Mouse (Mus musculus): ENCODE measurements at regions not wholly inside any gene's neighbourhood (a gene's known extent, or its start where the extent isn't known, plus 50 kb on each side); places are given as distances from the start of the nearest gene placed in this dataset.

GRCm38 (mm10) chr15:25046514-25047138, 366.9 kb downstream of the Basp1 start:
- no peaks in the 10 kb centered on the region for H3K27me3 ChIP-seq (ENCODE audit: poor library complexity, severe bottlenecking)
- H3K9me3 ChIP-seq, result peaks cover 6% of the 10 kb centered on the region; the same call in 1 of the 2 replicates
- H3K27ac ChIP-seq, result no peak overlapping the region
- H3K4me1 ChIP-seq, result peaks cover 5% of the 10 kb centered on the region; the same call in 1 of the 2 replicates
- no peak overlapping the region for H3K4me3 ChIP-seq
- no peak for DNase-seq (ENCODE audit: extremely low spot score, low spot score)
- 72% methylated on average over 5 of the region's 5 CpGs for WGBS
- no peaks in the 10 kb centered on the region for H3K36me3 ChIP-seq (replicated peaks)

GRCm38 (mm10) chr15:25036231-25036630, 377.3 kb downstream of the Basp1 start:
- no peaks in the 10 kb centered on the region for H3K36me3 ChIP-seq (replicated peaks)
- DNase-seq (ENCODE audit: extremely low spot score, low spot score), result no peak
- H3K9me3 ChIP-seq, result no peaks in the 10 kb centered on the region
- WGBS, result 90% methylated on average over 3 of the region's 3 CpGs
- no peak overlapping the region for H3K27ac ChIP-seq
- no peaks in the 10 kb centered on the region for H3K4me1 ChIP-seq
- H3K4me3 ChIP-seq, result no peak overlapping the region
- H3K27me3 ChIP-seq (ENCODE audit: poor library complexity, severe bottlenecking), result no peaks in the 10 kb centered on the region

GRCm38 (mm10) chr15:25027865-25028264, 385.7 kb downstream of the Basp1 start:
- H3K27me3 ChIP-seq (ENCODE audit: poor library complexity, severe bottlenecking), result peaks cover 10% of the 10 kb centered on the region; the same call in 1 of the 2 replicates
- no peak overlapping the region for H3K4me3 ChIP-seq
- H3K27ac ChIP-seq, result no peak overlapping the region
- H3K36me3 ChIP-seq (replicated peaks), result no peaks in the 10 kb centered on the region
- peaks cover 17% of the 10 kb centered on the region for H3K4me1 ChIP-seq
- no peak for DNase-seq (ENCODE audit: extremely low spot score, low spot score)
- no peaks in the 10 kb centered on the region for H3K9me3 ChIP-seq
- 88% methylated on average over 8 of the region's 8 CpGs for WGBS

GRCm38 (mm10) chr15:25026786-25027461, 386.6 kb downstream of the Basp1 start:
- H3K27me3 ChIP-seq (ENCODE audit: poor library complexity, severe bottlenecking), result peaks cover 10% of the 10 kb centered on the region; the same call in 1 of the 2 replicates
- H3K36me3 ChIP-seq (replicated peaks), result no peaks in the 10 kb centered on the region
- WGBS, result 6% methylated on average over 15 of the region's 15 CpGs
- H3K4me1 ChIP-seq, result peaks cover 17% of the 10 kb centered on the region
- peak; percentile 26 for DNase-seq (ENCODE audit: extremely low spot score, low spot score)
- H3K27ac ChIP-seq, result peak overlapping the region; percentile 36
- H3K9me3 ChIP-seq, result no peaks in the 10 kb centered on the region
- peak overlapping the region; percentile 39 for H3K4me3 ChIP-seq

- peaks cover 10% of the 10 kb centered on the region; the same call in 1 of the 2 replicates for H3K27me3 ChIP-seq (ENCODE audit: poor library complexity, severe bottlenecking)
- WGBS, result 35% methylated on average over 8 of the region's 8 CpGs
- H3K9me3 ChIP-seq, result no peaks in the 10 kb centered on the region
- peak overlapping the region; percentile 39; the same call in 1 of the 2 replicates for H3K4me3 ChIP-seq
- no peaks in the 10 kb centered on the region for H3K36me3 ChIP-seq (replicated peaks)
- no peak overlapping the region for H3K27ac ChIP-seq
- no peak for DNase-seq (ENCODE audit: extremely low spot score, low spot score)
- peaks cover 17% of the 10 kb centered on the region for H3K4me1 ChIP-seq
Measured at GRCm38 (mm10) chr15:25026351-25026750, 387.2 kb downstream of the Basp1 start.

GRCm38 (mm10) chr15:25020916-25021315, 392.6 kb downstream of the Basp1 start:
- H3K27me3 ChIP-seq (ENCODE audit: poor library complexity, severe bottlenecking), result peaks cover 10% of the 10 kb centered on the region; the same call in 1 of the 2 replicates
- no peaks in the 10 kb centered on the region for H3K36me3 ChIP-seq (replicated peaks)
- H3K4me3 ChIP-seq, result no peak overlapping the region
- no peaks in the 10 kb centered on the region for H3K9me3 ChIP-seq
- DNase-seq (ENCODE audit: extremely low spot score, low spot score), result no peak
- peaks cover 16% of the 10 kb centered on the region for H3K4me1 ChIP-seq
- no peak overlapping the region for H3K27ac ChIP-seq
- WGBS, result 70% methylated on average over 3 of the region's 3 CpGs

- Histone ChIP-seq H3K9me3 (no peaks in the 10 kb centered on the region), H3K4me3 (no peak overlapping the region), H3K36me3 (replicated peaks) (no peaks in the 10 kb centered on the region), H3K27ac (no peak overlapping the region), H3K4me1 (peaks cover 15% of the 10 kb centered on the region), H3K27me3 (ENCODE audit: poor library complexity, severe bottlenecking) (no peaks in the 10 kb centered on the region)
- DNase-seq (ENCODE audit: extremely low spot score, low spot score), result no peak
- WGBS, result 90% methylated on average over 12 of the region's 12 CpGs
Measured at GRCm38 (mm10) chr15:25019352-25019941, 394.1 kb downstream of the Basp1 start.

- no peaks in the 10 kb centered on the region for H3K36me3 ChIP-seq (replicated peaks)
- no peaks in the 10 kb centered on the region for H3K27me3 ChIP-seq (ENCODE audit: poor library complexity, severe bottlenecking)
- H3K27ac ChIP-seq, result no peak overlapping the region
- 84% methylated on average over 3 of the region's 3 CpGs for WGBS
- DNase-seq (ENCODE audit: extremely low spot score, low spot score), result no peak
- no peaks in the 10 kb centered on the region for H3K9me3 ChIP-seq
- peaks cover 15% of the 10 kb centered on the region for H3K4me1 ChIP-seq
- no peak overlapping the region for H3K4me3 ChIP-seq
Measured at GRCm38 (mm10) chr15:25018937-25019336, 394.6 kb downstream of the Basp1 start.

- no peak overlapping the region for H3K27ac ChIP-seq
- H3K27me3 ChIP-seq (ENCODE audit: poor library complexity, severe bottlenecking), result no peaks in the 10 kb centered on the region
- DNase-seq (ENCODE audit: extremely low spot score, low spot score), result no peak
- H3K4me3 ChIP-seq, result no peak overlapping the region
- H3K4me1 ChIP-seq, result no peaks in the 10 kb centered on the region
- H3K9me3 ChIP-seq, result no peaks in the 10 kb centered on the region
- WGBS, result 98% methylated on average over 2 of the region's 2 CpGs
- no peaks in the 10 kb centered on the region for H3K36me3 ChIP-seq (replicated peaks)
Measured at GRCm38 (mm10) chr15:25007720-25008119, 405.8 kb downstream of the Basp1 start.

- H3K4me3 ChIP-seq, result no peak overlapping the region
Measured at GRCm38 (mm10) chr15:25000171-25000570, 413.4 kb downstream of the Basp1 start.

GRCm38 (mm10) chr15:24993325-24993673, 420.3 kb downstream of the Basp1 start:
- WGBS, result 84% methylated on average over 2 of the region's 2 CpGs
- no peak overlapping the region for H3K27ac ChIP-seq
- no peaks in the 10 kb centered on the region for H3K9me3 ChIP-seq
- no peaks in the 10 kb centered on the region for H3K4me1 ChIP-seq
- no peaks in the 10 kb centered on the region for H3K27me3 ChIP-seq (ENCODE audit: poor library complexity, severe bottlenecking)
- no peak for DNase-seq (ENCODE audit: extremely low spot score, low spot score)
- no peaks in the 10 kb centered on the region for H3K36me3 ChIP-seq (replicated peaks)
- H3K4me3 ChIP-seq, result no peak overlapping the region

More at GRCm38 (mm10) chr15:25000171-25000570, 413.4 kb downstream of the Basp1 start:
- Histone ChIP-seq H3K27me3 (ENCODE audit: poor library complexity, severe bottlenecking) (no peaks in the 10 kb centered on the region), H3K27ac (no peak overlapping the region), H3K36me3 (replicated peaks) (no peaks in the 10 kb centered on the region), H3K4me1 (no peaks in the 10 kb centered on the region), H3K9me3 (no peaks in the 10 kb centered on the region)
- no peak for DNase-seq (ENCODE audit: extremely low spot score, low spot score)
- WGBS, result 90% methylated on average over 3 of the region's 3 CpGs

GRCm38 (mm10) chr15:24992665-24993324, 420.8 kb downstream of the Basp1 start:
- Histone ChIP-seq H3K4me3 (no peak overlapping the region), H3K4me1 (no peaks in the 10 kb centered on the region), H3K27me3 (ENCODE audit: poor library complexity, severe bottlenecking) (no peaks in the 10 kb centered on the region), H3K9me3 (no peaks in the 10 kb centered on the region), H3K27ac (no peak overlapping the region), H3K36me3 (replicated peaks) (no peaks in the 10 kb centered on the region)
- WGBS, result 92% methylated on average over 14 of the region's 14 CpGs
- no peak for DNase-seq (ENCODE audit: extremely low spot score, low spot score)
